Mouse (Mus musculus) frontal cortex, postnatal 25 days (tissue): Measurements from ENCODE around the gene St8sia1.

ENCODE experiments used
- DNase-seq, 2 experiments: peaks; one replicate each; pipeline ENCODE4 v3.0.0; 2022; ENCODE audit warnings: low spot score in 2 of 2

The St8sia1 gene

GRCm38 (mm10) chr6:142865199-142865598, 99.1 kb downstream of the St8sia1 start:
- no peak for DNase-seq

- DNase-seq = no peak
Measured at GRCm38 (mm10) chr6:142863881-142864280, 100.4 kb downstream of the St8sia1 start.

- no peak for DNase-seq
Measured at GRCm38 (mm10) chr6:142862265-142862664, 102.0 kb downstream of the St8sia1 start.

- no peak for DNase-seq
Measured at GRCm38 (mm10) chr6:142860396-142860795, 103.9 kb downstream of the St8sia1 start.

GRCm38 (mm10) chr6:142859946-142860345, 104.3 kb downstream of the St8sia1 start:
- DNase-seq = no peak

GRCm38 (mm10) chr6:142858937-142859336, 105.3 kb downstream of the St8sia1 start:
- DNase-seq = no peak

GRCm38 (mm10) chr6:142856258-142856874, 107.9 kb downstream of the St8sia1 start:
- DNase-seq = no peak

GRCm38 (mm10) chr6:142855761-142856160, 108.5 kb downstream of the St8sia1 start:
- no peak for DNase-seq

GRCm38 (mm10) chr6:142852419-142853377, 111.6 kb downstream of the St8sia1 start:
- DNase-seq = no peak

- no peak for DNase-seq
Measured at GRCm38 (mm10) chr6:142850436-142850835, 113.8 kb downstream of the St8sia1 start.

GRCm38 (mm10) chr6:142849326-142849725, 114.9 kb downstream of the St8sia1 start:
- DNase-seq = no peak

GRCm38 (mm10) chr6:142847914-142848674, 116.2 kb downstream of the St8sia1 start:
- DNase-seq = no peak

GRCm38 (mm10) chr6:142846855-142847254, 117.4 kb downstream of the St8sia1 start:
- no peak for DNase-seq

GRCm38 (mm10) chr6:142845066-142845465, 119.2 kb downstream of the St8sia1 start:
- DNase-seq = no peak

GRCm38 (mm10) chr6:142844061-142844460, 120.2 kb downstream of the St8sia1 start:
- DNase-seq = no peak

- no peak for DNase-seq
Measured at GRCm38 (mm10) chr6:142838501-142838900, 125.8 kb downstream of the St8sia1 start.

GRCm38 (mm10) chr6:142837326-142837725, 126.9 kb downstream of the St8sia1 start:
- no peak for DNase-seq

- DNase-seq = no peak
Measured at GRCm38 (mm10) chr6:142835726-142836125, 128.5 kb downstream of the St8sia1 start.

GRCm38 (mm10) chr6:142834911-142835310, 129.3 kb downstream of the St8sia1 start:
- DNase-seq = no peak

GRCm38 (mm10) chr6:142831706-142832105, 132.5 kb downstream of the St8sia1 start:
- DNase-seq = no peak

GRCm38 (mm10) chr6:142831243-142831642, 133.0 kb downstream of the St8sia1 start:
- no peak for DNase-seq

GRCm38 (mm10) chr6:142830221-142830620, 134.0 kb downstream of the St8sia1 start:
- no peak for DNase-seq
